Mouse (Mus musculus): ENCODE data around the gene Fbh1. TPM values are rescaled to one million over a fixed set of nuclear protein-coding genes. Genes with fewer than 3 reads are reported as not detected.

Fbh1 gene
- polyA plus RNA-seq, 1 experiment from 2014 or later, result 119 TPM

DNA sequence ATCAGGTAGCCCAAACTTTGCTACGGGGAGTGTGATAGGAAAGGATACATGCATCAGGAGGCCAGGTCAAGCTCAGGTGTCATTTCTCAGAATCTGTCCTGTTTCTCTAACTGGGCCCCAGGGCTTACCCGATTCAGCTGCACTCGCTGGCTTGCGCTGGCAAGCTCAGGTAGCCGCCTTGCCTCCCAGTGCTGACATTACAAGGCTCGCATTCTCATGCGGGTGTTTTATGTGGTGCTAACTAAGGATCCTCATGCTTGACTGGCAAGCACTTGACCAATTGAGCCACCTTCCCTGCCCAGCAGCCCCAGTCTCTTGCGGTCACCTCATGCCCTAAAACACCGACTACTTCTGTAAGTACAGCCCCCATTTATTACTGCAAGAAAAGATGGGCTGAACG is 3.0 kb downstream of the Fbh1 start:
- no peak overlapping the region for H3K4me3 ChIP-seq (ENCODE audit: low read depth, low read length)
- no peak overlapping the region for H3K9ac ChIP-seq (ENCODE audit: low read length)
- no peaks in the 10 kb centered on the region for H3K36me3 ChIP-seq (ENCODE audit: control insufficient read depth, insufficient read depth, low read length)
- ATAC-seq (no peak), DNase-seq (ENCODE audit: low spot score) (no peak)
- no peaks in the 10 kb centered on the region for H3K27me3 ChIP-seq (replicated peaks; ENCODE audit: control insufficient read depth, insufficient read depth, low read length)
- no peak overlapping the region for H3K27ac ChIP-seq (ENCODE audit: low read depth, low read length)
- WGBS, result 87% methylated on average over 10 of the region's 10 CpGs
- no peak overlapping the region for H3K4me2 ChIP-seq (ENCODE audit: low read length)
- H3K9me3 ChIP-seq (replicated peaks; ENCODE audit: control insufficient read depth, low read length), result no peaks in the 10 kb centered on the region
- peaks cover 13% of the 10 kb centered on the region for H3K4me1 ChIP-seq (ENCODE audit: control insufficient read depth, insufficient read depth, low read length)

DNA sequence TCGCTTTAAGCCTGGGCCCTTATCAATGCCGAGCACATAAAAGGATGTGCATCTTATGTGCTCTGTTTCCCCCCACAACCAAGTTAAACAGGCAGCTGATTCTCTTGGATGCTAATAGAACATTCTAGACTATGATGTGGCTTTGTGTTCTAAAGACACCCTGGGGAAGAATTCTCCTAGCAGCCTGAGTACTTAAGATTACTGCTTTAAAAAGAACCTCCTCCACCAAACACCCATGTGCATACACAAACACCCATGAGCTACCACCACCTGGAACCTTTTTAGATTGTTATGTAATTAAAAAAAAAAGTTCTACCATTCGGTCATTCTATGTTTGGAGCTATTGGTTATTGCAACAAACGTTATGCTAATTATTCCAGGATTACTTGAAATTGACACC is 5.0 kb downstream of the Fbh1 start:
- no peak overlapping the region for H3K9ac ChIP-seq (ENCODE audit: low read length)
- H3K4me1 ChIP-seq (ENCODE audit: control insufficient read depth, insufficient read depth, low read length), result peaks cover 7% of the 10 kb centered on the region
- H3K27ac ChIP-seq (ENCODE audit: low read depth, low read length), result no peak overlapping the region
- no peaks in the 10 kb centered on the region for H3K27me3 ChIP-seq (replicated peaks; ENCODE audit: control insufficient read depth, insufficient read depth, low read length)
- H3K4me3 ChIP-seq (ENCODE audit: low read depth, low read length), result no peak overlapping the region
- H3K36me3 ChIP-seq (ENCODE audit: control insufficient read depth, insufficient read depth, low read length), result peaks cover 12% of the 10 kb centered on the region
- no peak for ATAC-seq
- no peak overlapping the region for H3K4me2 ChIP-seq (ENCODE audit: low read length)
- no peaks in the 10 kb centered on the region for H3K9me3 ChIP-seq (replicated peaks; ENCODE audit: control insufficient read depth, low read length)
- no peak for DNase-seq (ENCODE audit: low spot score)
- 82% methylated on average over 4 of the region's 4 CpGs for WGBS

DNA sequence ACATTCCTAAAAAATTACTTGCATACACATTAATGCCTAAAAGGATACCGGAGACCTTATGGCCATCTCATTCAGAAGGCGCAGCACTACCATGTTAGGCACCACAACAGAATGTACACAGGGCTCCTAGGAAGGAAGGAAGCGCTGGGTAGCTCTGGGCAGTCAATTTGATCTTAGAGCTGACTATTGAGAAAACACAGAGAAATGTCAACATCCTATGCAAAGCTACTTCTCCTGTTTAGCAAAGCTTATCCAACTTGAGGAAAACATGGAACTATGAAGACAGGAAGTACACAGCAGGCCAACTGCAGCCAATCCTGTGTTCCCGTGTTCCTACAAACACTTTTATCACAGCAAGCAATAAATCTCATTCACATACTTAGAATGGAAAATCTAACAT is 5.7 kb downstream of the Fbh1 start:
- Histone ChIP-seq H3K4me1 (ENCODE audit: control insufficient read depth, insufficient read depth, low read length) (peaks cover 7% of the 10 kb centered on the region), H3K27ac (ENCODE audit: low read depth, low read length) (no peak overlapping the region), H3K4me3 (ENCODE audit: low read depth, low read length) (no peak overlapping the region), H3K36me3 (ENCODE audit: control insufficient read depth, insufficient read depth, low read length) (peaks cover 19% of the 10 kb centered on the region), H3K9ac (ENCODE audit: low read length) (no peak overlapping the region), H3K4me2 (ENCODE audit: low read length) (no peak overlapping the region), H3K9me3 (replicated peaks; ENCODE audit: control insufficient read depth, low read length) (no peaks in the 10 kb centered on the region), H3K27me3 (replicated peaks; ENCODE audit: control insufficient read depth, insufficient read depth, low read length) (no peaks in the 10 kb centered on the region)
- ATAC-seq (no peak), DNase-seq (ENCODE audit: low spot score) (no peak)
- WGBS, result 94% methylated on average over 4 of the region's 4 CpGs

DNA sequence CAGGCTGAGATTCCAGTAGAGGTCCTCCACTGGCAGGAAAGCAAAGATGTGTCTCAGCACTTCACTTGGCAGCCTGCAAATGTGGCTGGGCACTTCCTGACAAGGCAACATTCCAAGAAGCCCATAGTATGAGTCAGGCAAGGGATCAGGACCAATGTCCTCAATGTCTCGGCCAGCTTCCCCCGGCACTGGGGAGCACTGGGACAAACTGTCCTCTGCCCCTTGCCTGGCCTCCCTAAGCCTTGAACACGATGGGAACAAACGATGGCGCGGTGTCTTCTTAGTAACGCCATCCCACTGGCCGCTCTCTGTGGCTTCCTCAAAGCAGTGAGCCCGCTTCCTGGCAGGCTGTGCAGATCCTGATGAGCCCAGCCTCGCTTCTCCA is 10.2 kb downstream of the Fbh1 start:
- Histone ChIP-seq H3K36me3 (ENCODE audit: control insufficient read depth, insufficient read depth, low read length) (peaks cover 57% of the 10 kb centered on the region), H3K9me3 (replicated peaks; ENCODE audit: control insufficient read depth, low read length) (no peaks in the 10 kb centered on the region), H3K27ac (ENCODE audit: low read depth, low read length) (no peak overlapping the region), H3K27me3 (replicated peaks; ENCODE audit: control insufficient read depth, insufficient read depth, low read length) (no peaks in the 10 kb centered on the region), H3K4me1 (ENCODE audit: control insufficient read depth, insufficient read depth, low read length) (no peaks in the 10 kb centered on the region), H3K4me3 (ENCODE audit: low read depth, low read length) (no peak overlapping the region), H3K9ac (ENCODE audit: low read length) (no peak overlapping the region), H3K4me2 (ENCODE audit: low read length) (no peak overlapping the region)
- WGBS, result 71% methylated on average over 8 of the region's 10 CpGs
- no peak for DNase-seq (ENCODE audit: low spot score)
- ATAC-seq, result no peak

DNA sequence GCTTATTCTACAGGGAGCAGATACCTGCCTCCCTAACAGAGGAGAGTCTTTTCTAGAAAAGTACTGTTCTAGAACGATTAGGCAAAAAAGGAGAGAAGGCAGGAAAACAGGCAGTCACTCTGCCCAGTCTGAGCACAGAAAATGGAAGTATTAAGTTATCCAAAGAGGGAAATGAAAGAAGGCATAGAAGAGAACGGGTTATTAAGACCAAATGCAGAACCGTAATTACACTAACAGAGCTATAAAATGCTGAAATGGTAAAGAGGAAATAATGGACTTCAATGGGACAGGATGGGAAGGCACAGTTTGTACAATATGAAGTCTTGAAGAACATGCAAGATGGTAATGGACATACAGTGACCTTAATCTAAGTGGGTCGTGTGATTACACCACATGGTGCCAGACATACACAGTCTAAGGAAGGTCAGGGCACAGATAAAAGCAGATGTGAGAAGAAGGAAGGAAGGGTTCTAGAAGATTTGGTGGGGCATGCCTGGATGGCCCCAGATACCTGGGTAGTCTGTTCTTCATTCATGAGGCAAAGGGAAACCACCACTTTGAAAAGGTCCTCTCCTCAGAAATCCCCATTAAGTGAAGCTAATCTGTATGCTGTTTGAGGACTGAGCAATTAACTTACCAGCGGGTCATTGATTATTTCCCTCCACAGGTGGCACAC is 10.8 kb downstream of the Fbh1 start:
- Histone ChIP-seq H3K4me1 (ENCODE audit: control insufficient read depth, insufficient read depth, low read length) (no peaks in the 10 kb centered on the region), H3K4me2 (ENCODE audit: low read length) (no peak overlapping the region), H3K9ac (ENCODE audit: low read length) (no peak overlapping the region), H3K9me3 (replicated peaks; ENCODE audit: control insufficient read depth, low read length) (no peaks in the 10 kb centered on the region), H3K27me3 (replicated peaks; ENCODE audit: control insufficient read depth, insufficient read depth, low read length) (no peaks in the 10 kb centered on the region), H3K4me3 (ENCODE audit: low read depth, low read length) (no peak overlapping the region), H3K36me3 (ENCODE audit: control insufficient read depth, insufficient read depth, low read length) (peaks cover 62% of the 10 kb centered on the region), H3K27ac (ENCODE audit: low read depth, low read length) (no peak overlapping the region)
- DNase-seq (ENCODE audit: low spot score), result no peak
- ATAC-seq, result no peak
- 74% methylated on average over 5 of the region's 5 CpGs for WGBS

DNA sequence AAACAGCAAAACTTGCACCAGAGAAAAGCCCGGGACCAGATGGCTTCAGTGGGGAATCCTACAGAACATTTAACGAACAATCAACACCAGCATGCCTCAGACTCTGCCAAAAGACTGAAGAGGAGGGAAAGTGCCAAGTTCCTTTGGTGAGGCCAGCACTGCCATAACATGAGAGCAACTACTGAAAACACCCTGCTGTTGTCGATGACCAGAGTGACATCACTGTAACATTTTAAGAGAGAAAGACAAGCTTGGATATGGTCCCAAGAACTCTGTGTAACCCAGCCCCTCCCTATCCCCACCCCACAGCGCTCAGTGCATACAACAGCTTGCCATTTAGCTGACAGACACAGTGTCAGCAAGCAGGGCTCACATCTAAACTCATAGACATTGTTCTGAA is 11.7 kb downstream of the Fbh1 start:
- 60% methylated on average over 4 of the region's 4 CpGs for WGBS

DNA sequence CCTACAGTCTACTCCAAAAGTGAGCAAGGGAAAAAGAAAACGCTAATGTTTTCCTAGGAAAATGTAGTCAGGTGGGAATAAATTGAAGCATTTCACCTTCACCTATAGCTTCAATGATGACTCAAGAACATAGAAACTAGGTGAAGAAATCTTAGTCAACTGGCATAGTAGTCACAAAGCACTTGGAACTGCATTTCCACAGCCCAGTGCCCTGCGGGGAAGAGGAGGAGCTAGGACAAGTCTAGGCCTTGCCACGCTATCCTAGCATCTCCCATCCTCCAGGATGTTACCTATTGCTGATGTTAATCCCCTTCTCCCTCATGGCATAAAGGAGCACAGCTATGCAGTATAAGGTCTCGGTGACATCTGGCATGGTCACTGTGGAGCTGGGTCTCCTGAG is 14.8 kb downstream of the Fbh1 start:
- 92% methylated on average over 4 of the region's 4 CpGs for WGBS
- Histone ChIP-seq H3K27me3 (replicated peaks; ENCODE audit: control insufficient read depth, insufficient read depth, low read length) (no peaks in the 10 kb centered on the region), H3K9me3 (replicated peaks; ENCODE audit: control insufficient read depth, low read length) (no peaks in the 10 kb centered on the region), H3K4me3 (ENCODE audit: low read depth, low read length) (no peak overlapping the region), H3K4me1 (ENCODE audit: control insufficient read depth, insufficient read depth, low read length) (no peaks in the 10 kb centered on the region), H3K4me2 (ENCODE audit: low read length) (no peak overlapping the region), H3K27ac (ENCODE audit: low read depth, low read length) (no peak overlapping the region), H3K36me3 (ENCODE audit: control insufficient read depth, insufficient read depth, low read length) (peaks cover 88% of the 10 kb centered on the region), H3K9ac (ENCODE audit: low read length) (no peak overlapping the region)
- ATAC-seq, result no peak
- DNase-seq (ENCODE audit: low spot score), result no peak

More for the DNA sequence above, 11.7 kb downstream of the Fbh1 start:
- peak; percentile 87; the same call in 1 of the 2 replicates for ATAC-seq
- Histone ChIP-seq H3K36me3 (ENCODE audit: control insufficient read depth, insufficient read depth, low read length) (peaks cover 71% of the 10 kb centered on the region), H3K27ac (ENCODE audit: low read depth, low read length) (no peak overlapping the region), H3K9me3 (replicated peaks; ENCODE audit: control insufficient read depth, low read length) (no peaks in the 10 kb centered on the region), H3K27me3 (replicated peaks; ENCODE audit: control insufficient read depth, insufficient read depth, low read length) (no peaks in the 10 kb centered on the region), H3K4me2 (ENCODE audit: low read length) (no peak overlapping the region), H3K4me1 (ENCODE audit: control insufficient read depth, insufficient read depth, low read length) (no peaks in the 10 kb centered on the region), H3K9ac (ENCODE audit: low read length) (no peak overlapping the region), H3K4me3 (ENCODE audit: low read depth, low read length) (no peak overlapping the region)
- peak; percentile 74 for DNase-seq (ENCODE audit: low spot score)

DNA sequence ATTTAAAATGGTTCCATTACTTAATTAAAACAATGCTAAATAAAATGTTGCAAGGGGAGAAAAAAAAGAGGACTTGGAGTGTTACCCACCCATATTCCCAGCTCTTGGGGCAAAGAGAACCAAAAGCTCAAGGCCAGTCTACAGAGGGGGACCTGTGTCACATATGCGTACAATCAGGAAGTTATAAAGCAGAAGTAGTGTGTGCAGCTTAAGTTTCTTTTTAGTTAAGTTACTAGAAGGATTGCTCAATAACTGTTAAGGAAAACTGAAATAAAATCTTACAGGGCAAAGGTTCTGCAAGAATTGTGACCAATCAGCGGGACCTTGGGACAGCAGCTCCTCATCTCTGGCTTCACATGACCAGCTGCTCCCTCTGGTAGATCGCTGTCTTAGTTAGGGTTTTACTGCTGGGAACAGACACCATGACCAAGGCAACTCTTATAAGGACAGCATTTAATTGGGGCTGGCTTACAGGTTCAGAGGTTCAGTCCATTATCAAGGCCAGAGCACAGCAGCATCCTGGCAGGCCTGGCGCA is 37.8 kb downstream of the Fbh1 start:
- WGBS, result 97% methylated on average over 4 of the region's 4 CpGs
- peaks cover 42% of the 10 kb centered on the region for H3K36me3 ChIP-seq (ENCODE audit: control insufficient read depth, insufficient read depth, low read length)
- H3K9ac ChIP-seq (ENCODE audit: low read length), result no peak overlapping the region

DNA sequence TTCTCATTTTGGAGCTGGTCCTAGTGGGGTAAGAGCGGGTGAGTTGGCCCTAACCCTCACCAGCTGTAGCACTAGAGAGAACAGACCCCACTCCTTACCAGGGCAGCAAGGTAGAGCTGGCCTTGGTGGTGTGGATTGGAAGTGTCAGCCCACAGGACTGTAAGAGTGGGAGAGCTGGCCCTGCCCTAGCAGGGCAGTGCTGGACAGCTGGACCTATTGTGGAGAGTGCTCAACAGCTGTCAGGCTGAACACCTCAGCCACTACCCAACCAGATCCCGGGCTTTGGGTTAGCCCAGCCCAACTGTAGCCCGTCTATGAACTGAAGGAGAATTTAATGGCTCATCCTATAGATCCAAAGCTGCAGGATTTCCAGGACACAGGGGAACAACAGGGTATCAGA is 38.6 kb downstream of the Fbh1 start:
- no peak overlapping the region for H3K9ac ChIP-seq (ENCODE audit: low read length)
- H3K4me1 ChIP-seq (ENCODE audit: control insufficient read depth, insufficient read depth, low read length), result no peaks in the 10 kb centered on the region
- ATAC-seq (0 out of 2 replicates have a peak, but pooled peaks have one; percentile 11), DNase-seq (ENCODE audit: low spot score) (no peak)
- H3K36me3 ChIP-seq (ENCODE audit: control insufficient read depth, insufficient read depth, low read length), result peaks cover 39% of the 10 kb centered on the region
- no peak overlapping the region for H3K4me2 ChIP-seq (ENCODE audit: low read length)
- no peak overlapping the region for H3K4me3 ChIP-seq (ENCODE audit: low read depth, low read length)
- no peaks in the 10 kb centered on the region for H3K27me3 ChIP-seq (replicated peaks; ENCODE audit: control insufficient read depth, insufficient read depth, low read length)
- WGBS, result 85% methylated on average over 3 of the region's 3 CpGs
- H3K27ac ChIP-seq (ENCODE audit: low read depth, low read length), result no peak overlapping the region
- no peaks in the 10 kb centered on the region for H3K9me3 ChIP-seq (replicated peaks; ENCODE audit: control insufficient read depth, low read length)

More for the DNA sequence above, 37.8 kb downstream of the Fbh1 start:
- Histone ChIP-seq H3K4me3 (ENCODE audit: low read depth, low read length) (no peak overlapping the region), H3K9me3 (replicated peaks; ENCODE audit: control insufficient read depth, low read length) (no peaks in the 10 kb centered on the region), H3K4me2 (ENCODE audit: low read length) (no peak overlapping the region), H3K27me3 (replicated peaks; ENCODE audit: control insufficient read depth, insufficient read depth, low read length) (no peaks in the 10 kb centered on the region), H3K27ac (ENCODE audit: low read depth, low read length) (no peak overlapping the region), H3K4me1 (ENCODE audit: control insufficient read depth, insufficient read depth, low read length) (no peaks in the 10 kb centered on the region)
- DNase-seq (ENCODE audit: low spot score) (no peak), ATAC-seq (no peak)

Data from forebrain, embryonic 14.5 days (tissue).